Comparison of ENCODE assay signal across 9 mouse cellular contexts in the genomic region with DNA sequence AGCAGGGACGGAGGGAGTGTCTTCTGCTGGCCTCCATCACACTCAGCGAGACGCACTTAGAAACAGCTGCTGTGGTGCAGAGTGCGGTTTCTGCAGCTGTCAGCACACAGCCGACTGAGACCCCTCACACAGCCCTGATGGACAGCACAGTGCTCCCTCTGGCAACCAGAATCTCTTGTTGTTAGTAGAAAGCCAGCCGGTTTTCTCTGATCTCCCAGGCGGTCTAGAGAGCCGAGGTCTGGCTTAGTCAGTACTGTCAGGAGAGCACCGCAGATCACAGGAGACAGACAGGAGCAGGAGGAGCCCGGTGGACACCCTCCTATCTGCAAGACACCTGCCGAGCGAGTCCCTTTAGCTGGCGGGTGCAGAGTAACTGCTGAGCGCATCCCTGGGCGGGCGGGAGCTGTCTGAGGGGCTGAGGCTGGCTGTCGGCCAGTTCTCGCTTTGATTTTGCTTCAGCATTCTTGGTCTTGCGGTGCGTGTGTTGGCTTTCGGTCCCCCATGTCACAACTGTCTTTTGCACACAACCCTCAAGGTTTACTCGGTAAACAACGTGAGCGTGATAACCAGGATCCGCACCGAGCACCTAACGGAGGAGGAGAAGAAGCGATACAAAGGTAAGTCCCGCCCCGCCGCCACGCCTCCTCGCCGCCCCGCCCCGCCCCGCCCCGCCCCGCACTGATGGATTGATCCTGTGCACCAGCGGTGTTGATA. TPM values are rescaled to one million over a fixed set of nuclear protein-coding genes. Genes with fewer than 3 reads are reported as not detected.
DNase-seq lines count a peak whose midpoint lies in the region; ATAC-seq lines count a peak whose summit lies in the region.
"Had no signal": no experiment of that assay in that cellular context is flagged by ENCODE, and none has a peak within 500 bp of the region (broad histone marks: within the 10 kb centered on the region; RNA-seq: fewer than 3 reads in every experiment).

No protein-coding gene starts in this region.

- peak overlapping the region; percentile 76 for H3K4me2 ChIP-seq in heart, embryonic 13.5 days
- H3K4me2 ChIP-seq in forebrain, embryonic 11.5 days (ENCODE audit: low read depth, low read length, severe bottlenecking) = peak overlapping the region; percentile 51
- peak overlapping the region; percentile 49 for H3K4me2 ChIP-seq in liver, embryonic 13.5 days
- H3K4me2 ChIP-seq in stomach, embryonic 14.5 days (replicated peaks; ENCODE audit: low read depth, low read length) = peak overlapping the region; percentile 55

- peak overlapping the region; percentile 72 for H3K9ac ChIP-seq in heart, embryonic 13.5 days
- peak overlapping the region; percentile 30; the same call in 1 of the 2 replicates for H3K9ac ChIP-seq in forebrain, embryonic 11.5 days (ENCODE audit: low read length)
- H3K9ac ChIP-seq in liver, embryonic 13.5 days = no peak overlapping the region
- H3K9ac ChIP-seq in stomach, embryonic 14.5 days (replicated peaks; ENCODE audit: low read depth, low read length) = no peak overlapping the region

- H3K4me3 ChIP-seq in heart, embryonic 13.5 days = peak overlapping the region; percentile 49
- H3K4me3 ChIP-seq in forebrain, embryonic 11.5 days (ENCODE audit: low read depth, low read length) = peak overlapping the region; percentile 28
- peak overlapping the region; percentile 39 for H3K4me3 ChIP-seq in liver, embryonic 13.5 days (replicated peaks)
- H3K4me3 ChIP-seq in stomach, embryonic 14.5 days (ENCODE audit: low read depth, low read length) = peak overlapping the region; percentile 25

- peak; percentile 56; the same call in 1 of the 2 replicates for ATAC-seq in heart, embryonic 13.5 days (ENCODE audit: extremely low read depth, insufficient number of reproducible peaks, low FRiP score, low TSS enrichment)
- peak; percentile 60; the same call in 1 of the 2 replicates for ATAC-seq in forebrain, embryonic 11.5 days (replicated peaks; ENCODE audit: low FRiP score)
- ATAC-seq in liver, embryonic 13.5 days (ENCODE audit: low read depth) = peak; percentile 45
- ATAC-seq in stomach, embryonic 14.5 days (ENCODE audit: insufficient number of reproducible peaks, insufficient read depth, low FRiP score, low read depth) = peak; percentile 59; the same call in 1 of the 2 replicates

- 0 out of 2 replicates have a peak overlapping the region, but pooled peaks have one; percentile 21 for H3K27ac ChIP-seq in heart, embryonic 13.5 days (replicated peaks)
- no peak overlapping the region for H3K27ac ChIP-seq in forebrain, embryonic 11.5 days (ENCODE audit: low read depth, low read length)
- no peak overlapping the region for H3K27ac ChIP-seq in liver, embryonic 13.5 days
- no peak overlapping the region for H3K27ac ChIP-seq in stomach, embryonic 14.5 days (ENCODE audit: low read length)

- H3K27me3 ChIP-seq in heart, embryonic 13.5 days (replicated peaks) = no peaks in the 10 kb centered on the region
- H3K27me3 ChIP-seq in forebrain, embryonic 11.5 days (ENCODE audit: control insufficient read depth, insufficient read depth, low read length) = no peaks in the 10 kb centered on the region
- no peaks in the 10 kb centered on the region for H3K27me3 ChIP-seq in liver, embryonic 13.5 days
- H3K27me3 ChIP-seq in stomach, embryonic 14.5 days (ENCODE audit: control insufficient read depth, insufficient read depth, low read length) = no peaks in the 10 kb centered on the region

- 7% methylated on average over 40 of the region's 40 CpGs for WGBS in heart, embryonic 13.5 days
- 5% methylated on average over 40 of the region's 40 CpGs for WGBS in forebrain, embryonic 11.5 days
- WGBS in liver, embryonic 13.5 days (ENCODE audit: insufficient replicate concordance) = 64% methylated on average over 40 of the region's 40 CpGs
- 7% methylated on average over 40 of the region's 40 CpGs for WGBS in stomach, embryonic 14.5 days

- peaks cover 30% of the 10 kb centered on the region for H3K4me1 ChIP-seq in heart, embryonic 13.5 days
- H3K4me1 ChIP-seq in forebrain, embryonic 11.5 days (replicated peaks; ENCODE audit: control insufficient read depth, insufficient read depth, low read length) = peaks cover 8% of the 10 kb centered on the region
- peaks cover 44% of the 10 kb centered on the region for H3K4me1 ChIP-seq in liver, embryonic 13.5 days (replicated peaks)
- H3K4me1 ChIP-seq in stomach, embryonic 14.5 days (ENCODE audit: control insufficient read depth, insufficient read depth, low read length) = peaks cover 15% of the 10 kb centered on the region; the same call in 1 of the 2 replicates

- H3K36me3 ChIP-seq in heart, embryonic 13.5 days = peaks cover 73% of the 10 kb centered on the region
- no peaks in the 10 kb centered on the region; the same call in 1 of the 2 replicates for H3K36me3 ChIP-seq in forebrain, embryonic 11.5 days (ENCODE audit: control insufficient read depth, insufficient read depth, low read length)
- peaks cover 97% of the 10 kb centered on the region for H3K36me3 ChIP-seq in liver, embryonic 13.5 days
- peaks cover 27% of the 10 kb centered on the region for H3K36me3 ChIP-seq in stomach, embryonic 14.5 days (ENCODE audit: control insufficient read depth, insufficient read depth, low read length)

- H3K9me3 ChIP-seq in heart, embryonic 13.5 days = no peaks in the 10 kb centered on the region
- no peaks in the 10 kb centered on the region for H3K9me3 ChIP-seq in forebrain, embryonic 11.5 days (ENCODE audit: control insufficient read depth, low read length)
- no peaks in the 10 kb centered on the region for H3K9me3 ChIP-seq in liver, embryonic 13.5 days (replicated peaks)
- H3K9me3 ChIP-seq in stomach, embryonic 14.5 days (ENCODE audit: control insufficient read depth, low read depth, low read length) = no peaks in the 10 kb centered on the region
- H3K9me3 ChIP-seq: G1E had no signal

- DNase-seq in heart, postnatal 4 days = no peak
- peak; percentile 43 for DNase-seq in brain, adult 2 months (ENCODE audit: low read depth, low spot score)
- DNase-seq in forebrain, embryonic 11.5 days (ENCODE audit: low spot score) = peak; percentile 69
- no peak for DNase-seq in liver, embryonic 13.5 days
- DNase-seq in thymus, postnatal 10 days (ENCODE audit: low spot score in 2 of 2) = no peak
- DNase-seq in spleen, adult 18-20 months = no peak

RNA-seq across cellular contexts. Expression of a gene that starts 21.1 kb away (rescaled TPM):
- polyA plus RNA-seq in heart, embryonic 13.5 days (2015; fragmentation: Nextera tagmentation; extraction: Ambion mirVana) = 28.1 and 30.3 TPM in 2 replicates
- total RNA-seq in heart, postnatal 4 days (2021) = 10 to 100 TPM; 38.8 to 49.5 TPM
- polyA plus RNA-seq in forebrain, embryonic 11.5 days (2014; fragmentation: Nextera tagmentation; extraction: Ambion mirVana) = 39.3 and 41.5 TPM in 2 replicates
- polyA plus RNA-seq in liver, embryonic 13.5 days (2015; fragmentation: Nextera tagmentation; extraction: Ambion mirVana) = 14.8 and 16.3 TPM in 2 replicates
- 41.2 and 42.6 TPM in 2 replicates for polyA plus RNA-seq in stomach, embryonic 14.5 days (2014; fragmentation: Nextera tagmentation; extraction: Ambion mirVana)

RNA-seq across cellular contexts. Expression of a gene that starts 22.0 kb away (rescaled TPM):
- polyA plus RNA-seq in heart, embryonic 13.5 days (2015; fragmentation: Nextera tagmentation; extraction: Ambion mirVana) = 28.5 and 29.3 TPM in 2 replicates
- total RNA-seq in heart, postnatal 4 days (2021) = 10 to 100 TPM; 60.6 to 60.8 TPM
- 61.8 and 71.8 TPM in 2 replicates for polyA plus RNA-seq in forebrain, embryonic 11.5 days (2014; fragmentation: Nextera tagmentation; extraction: Ambion mirVana)
- 43.3 and 49.0 TPM in 2 replicates for polyA plus RNA-seq in liver, embryonic 13.5 days (2015; fragmentation: Nextera tagmentation; extraction: Ambion mirVana)
- polyA plus RNA-seq in stomach, embryonic 14.5 days (2014; fragmentation: Nextera tagmentation; extraction: Ambion mirVana) = 35.6 and 49.5 TPM in 2 replicates

RNA-seq across cellular contexts. Expression of a gene that starts 26.8 kb away (rescaled TPM):
- polyA plus RNA-seq in heart, embryonic 13.5 days (2015; fragmentation: Nextera tagmentation; extraction: Ambion mirVana) = 53.8 and 54.5 TPM in 2 replicates
- 10 to 100 TPM; 15.9 to 17.6 TPM for total RNA-seq in heart, postnatal 4 days (2021)
- 133 and 149 TPM in 2 replicates for polyA plus RNA-seq in forebrain, embryonic 11.5 days (2014; fragmentation: Nextera tagmentation; extraction: Ambion mirVana)
- 31.0 and 32.0 TPM in 2 replicates for polyA plus RNA-seq in liver, embryonic 13.5 days (2015; fragmentation: Nextera tagmentation; extraction: Ambion mirVana)
- polyA plus RNA-seq in stomach, embryonic 14.5 days (2014; fragmentation: Nextera tagmentation; extraction: Ambion mirVana) = 112 and 113 TPM in 2 replicates

RNA-seq across cellular contexts. Expression of a gene that starts 57.0 kb away (rescaled TPM):
- polyA plus RNA-seq in heart, embryonic 13.5 days (2015; fragmentation: Nextera tagmentation; extraction: Ambion mirVana) = not detected in 2 replicates
- total RNA-seq in heart, postnatal 4 days (2021) = not detected
- polyA plus RNA-seq in forebrain, embryonic 11.5 days (2014; fragmentation: Nextera tagmentation; extraction: Ambion mirVana) = not detected in 2 replicates
- polyA plus RNA-seq in liver, embryonic 13.5 days (2015; fragmentation: Nextera tagmentation; extraction: Ambion mirVana) = not detected in 2 replicates
- polyA plus RNA-seq in stomach, embryonic 14.5 days (2014; fragmentation: Nextera tagmentation; extraction: Ambion mirVana) = not detected in 2 replicates
- total RNA-seq: G1E had no signal
- polyA plus RNA-seq: G1E had no signal

Comparison
In these comparisons a context has a peak if more than half of its experiments do, and no peak if none do; other contexts are left out.
1. H3K9ac ChIP-seq: peak in heart, embryonic 13.5 days (single experiment) and forebrain, embryonic 11.5 days (single experiment); none in liver, embryonic 13.5 days (single experiment) and stomach, embryonic 14.5 days (single experiment).
2. DNase-seq: peak in brain, adult 2 months (single experiment) and forebrain, embryonic 11.5 days (single experiment); none in heart, postnatal 4 days (single experiment), liver, embryonic 13.5 days (single experiment), thymus, postnatal 10 days (0 of 2) and spleen, adult 18-20 months (0 of 2).
3. Peak in every context shown above with its lines, with median percentiles within 50 percentile points of each other: ATAC-seq, H3K4me2 ChIP-seq and H3K4me3 ChIP-seq.